Mouse (Mus musculus): Measurements from ENCODE around the gene Edem2.

DNA sequence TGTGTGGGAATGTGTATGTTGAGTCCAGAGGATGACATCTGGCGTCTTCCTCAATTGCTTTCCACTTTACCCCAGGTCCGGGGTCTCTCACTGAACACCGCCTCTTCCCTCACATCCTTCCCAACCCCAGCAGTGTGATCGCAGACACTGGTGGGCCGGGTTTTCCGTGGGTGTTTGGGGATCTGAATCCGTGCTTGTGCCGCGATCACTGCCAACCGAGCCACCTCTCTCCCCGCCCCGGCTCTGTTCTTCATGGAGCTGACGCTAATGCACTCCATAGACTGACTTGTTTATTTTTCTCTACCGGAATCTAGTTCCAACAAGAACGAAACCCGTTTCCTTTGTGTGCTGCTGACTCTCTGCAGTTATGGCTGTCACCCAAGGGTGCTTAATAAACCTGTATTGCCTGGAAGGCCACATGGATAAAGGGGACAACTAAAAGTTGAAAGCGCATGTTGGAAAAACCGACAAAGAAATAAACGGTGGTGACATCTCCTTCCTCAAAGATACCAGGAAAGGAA, 27.8 kb downstream of the Edem2 start:
- TF ChIP-seq CTCF (IDR thresholded peaks at IDR 0.05; ENCODE audit: control insufficient read depth, insufficient read depth, insufficient read length) = no peak
- no peak for TF ChIP-seq MYOD1 (IDR thresholded peaks at IDR 0.05; ENCODE audit: control insufficient read depth, insufficient read length, low read depth)
- TF ChIP-seq CEBPB (IDR thresholded peaks at IDR 0.05; ENCODE audit: low read depth) = no peak
- no peak for TF ChIP-seq USF1 (IDR thresholded peaks at IDR 0.05; ENCODE audit: low read depth)
- TF ChIP-seq MAX (IDR thresholded peaks at IDR 0.05) = no peak

Data from C2C12 (cell line).